Mouse (Mus musculus): ENCODE measurements around the gene Galnt6.

Galnt6 gene

GRCm38 (mm10) chr15:100754041-100754440, 24.9 kb upstream of the Galnt6 start:
- no peak for DNase-seq (ENCODE audit: low spot score)

- no peak for DNase-seq (ENCODE audit: low spot score)
Observed at GRCm38 (mm10) chr15:100753045-100753444, 23.9 kb upstream of the Galnt6 start.

DNA sequence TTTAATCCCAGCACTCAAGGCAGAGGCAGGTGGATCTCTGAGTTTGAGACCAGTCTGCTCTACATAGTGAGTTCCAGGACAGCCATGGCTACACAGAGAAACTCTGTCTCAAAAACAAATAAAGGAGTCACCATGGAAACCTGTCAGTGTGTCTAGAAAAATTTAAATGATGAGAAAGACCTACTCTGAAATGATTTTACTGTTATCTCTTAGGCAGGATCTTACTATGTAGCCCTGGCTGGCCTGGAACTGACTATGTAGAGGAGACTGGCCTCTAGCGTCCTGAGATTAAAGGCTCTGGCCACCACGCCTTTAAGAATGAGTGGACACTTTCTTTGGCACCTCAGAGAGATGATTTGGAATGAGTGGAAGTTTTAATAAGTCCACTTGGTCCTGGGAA, 23.3 kb upstream of the Galnt6 start:
- DNase-seq (ENCODE audit: low spot score) = no peak

DNA sequence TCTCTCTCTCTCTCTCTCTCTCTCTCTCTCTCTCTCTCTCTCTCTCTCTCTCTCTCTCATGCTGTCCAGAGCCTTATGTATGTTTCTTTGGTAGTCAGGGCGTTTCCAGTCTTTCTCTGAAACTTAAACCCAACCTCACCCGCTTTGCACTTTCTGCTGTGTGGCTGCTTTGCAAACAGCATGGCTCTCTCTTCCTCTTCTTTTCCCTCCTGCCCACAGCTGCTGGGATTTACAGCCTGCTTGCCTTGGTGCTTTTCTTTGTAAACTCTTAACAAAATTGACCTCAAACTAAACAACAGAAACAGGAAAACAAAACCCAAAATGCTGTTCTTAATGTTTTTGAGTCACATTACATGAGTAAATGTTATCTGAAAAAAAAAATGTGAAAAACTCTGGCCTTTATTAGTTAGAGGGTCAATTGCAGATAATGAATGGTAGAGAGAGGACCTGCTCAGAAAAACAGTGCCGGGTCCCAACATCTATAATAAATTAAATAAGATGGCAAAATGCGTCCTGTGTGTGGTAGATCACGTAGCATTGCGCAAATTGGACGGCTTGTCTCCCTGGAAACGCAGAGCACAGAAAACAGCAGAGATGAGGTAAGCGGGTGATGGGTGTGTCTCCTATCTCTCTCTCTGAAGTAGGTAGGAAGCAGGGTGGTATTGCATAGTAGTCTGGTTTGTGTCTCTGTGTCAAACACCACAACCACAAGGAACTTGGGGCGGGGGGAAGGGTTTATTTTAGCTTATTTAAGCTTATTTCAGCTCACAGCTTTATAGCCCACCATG, 20.8 kb upstream of the Galnt6 start:
- no peak for DNase-seq (ENCODE audit: low spot score)

DNA sequence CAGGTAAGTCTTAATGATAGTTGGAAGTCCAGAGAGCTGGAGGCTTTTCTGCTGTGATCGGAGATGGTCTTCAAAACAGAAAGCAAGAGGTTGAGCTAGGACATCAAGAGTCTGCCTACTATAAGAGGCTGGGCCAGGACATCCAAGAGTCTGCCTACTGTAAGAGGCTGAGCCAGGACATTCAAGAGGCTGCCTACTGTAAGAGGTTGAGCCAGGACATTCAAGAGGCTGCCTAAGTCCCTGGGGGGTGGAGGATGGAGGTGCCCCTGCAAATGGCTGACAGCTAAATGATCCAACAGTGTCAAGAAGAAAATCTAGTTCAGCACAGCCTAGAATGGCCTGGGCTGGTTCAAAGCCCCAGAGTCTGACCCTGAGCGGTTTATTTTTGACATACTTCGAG, 19.4 kb upstream of the Galnt6 start:
- DNase-seq (ENCODE audit: low spot score) = no peak

DNA sequence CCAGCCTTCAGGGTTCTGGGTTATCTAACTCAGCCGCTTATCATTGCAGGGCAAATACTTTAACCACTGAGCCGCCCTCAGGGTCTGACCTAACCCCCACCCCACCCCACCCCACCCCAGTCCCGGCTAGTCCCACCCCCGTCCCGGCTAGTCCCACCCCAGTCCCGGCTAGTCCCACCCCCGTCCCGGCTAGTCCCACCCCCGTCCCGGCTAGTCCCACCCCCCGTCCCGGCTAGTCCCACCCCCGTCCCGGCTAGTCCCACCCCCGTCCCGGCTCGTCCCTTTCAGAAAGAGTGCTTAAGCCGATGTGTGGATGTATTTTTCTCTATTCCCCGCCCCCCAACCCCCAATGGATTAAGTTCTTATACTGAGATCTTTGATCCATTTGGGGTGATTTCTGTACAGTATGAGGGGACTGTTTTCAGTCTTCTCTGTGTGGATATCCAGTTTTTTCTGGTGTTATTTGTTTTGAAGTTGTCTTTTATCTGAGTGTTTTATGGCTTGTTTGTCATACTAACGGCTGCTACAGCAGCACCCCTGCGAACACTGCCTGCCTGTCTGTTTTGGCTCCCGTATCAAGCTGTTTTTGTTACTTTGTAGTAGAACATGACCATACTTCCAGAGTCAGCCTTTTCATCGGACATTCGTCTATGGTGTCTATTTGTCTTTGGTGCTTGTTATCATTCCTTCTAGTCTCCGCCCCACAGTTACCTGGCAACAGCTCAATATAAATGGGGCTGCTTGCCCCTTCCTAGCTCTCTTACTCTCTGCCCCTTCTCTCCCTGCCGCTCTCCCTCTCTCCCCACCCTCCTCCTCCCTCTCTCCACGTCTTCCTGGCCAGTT, 18.2 kb upstream of the Galnt6 start:
- DNase-seq (ENCODE audit: low spot score) = no peak

GRCm38 (mm10) chr15:100746478-100747120, 17.4 kb upstream of the Galnt6 start:
- DNase-seq (ENCODE audit: low spot score) = no peak

DNA sequence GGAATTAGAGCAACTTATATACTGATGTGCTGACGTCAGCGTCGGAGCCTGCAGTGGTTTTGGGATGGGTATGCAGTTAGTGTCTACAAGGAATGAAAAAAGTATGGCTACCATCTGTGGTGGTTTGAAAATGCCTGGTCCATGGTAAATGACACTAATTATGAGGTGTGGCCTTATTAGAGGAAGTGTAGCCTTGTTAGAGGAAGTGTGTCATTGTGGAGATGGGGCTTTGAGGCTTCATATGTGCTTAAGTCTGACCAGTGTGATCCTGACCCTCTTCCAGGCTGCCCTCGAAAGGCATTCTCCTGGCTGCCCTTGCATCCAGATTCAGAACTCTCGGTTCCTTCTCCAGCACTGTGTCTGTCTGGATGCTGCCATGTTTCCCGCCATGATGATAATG, 14.1 kb upstream of the Galnt6 start:
- DNase-seq (ENCODE audit: low spot score) = no peak

- DNase-seq (ENCODE audit: low spot score) = no peak
Observed at GRCm38 (mm10) chr15:100739442-100739841, 10.3 kb upstream of the Galnt6 start.

DNA sequence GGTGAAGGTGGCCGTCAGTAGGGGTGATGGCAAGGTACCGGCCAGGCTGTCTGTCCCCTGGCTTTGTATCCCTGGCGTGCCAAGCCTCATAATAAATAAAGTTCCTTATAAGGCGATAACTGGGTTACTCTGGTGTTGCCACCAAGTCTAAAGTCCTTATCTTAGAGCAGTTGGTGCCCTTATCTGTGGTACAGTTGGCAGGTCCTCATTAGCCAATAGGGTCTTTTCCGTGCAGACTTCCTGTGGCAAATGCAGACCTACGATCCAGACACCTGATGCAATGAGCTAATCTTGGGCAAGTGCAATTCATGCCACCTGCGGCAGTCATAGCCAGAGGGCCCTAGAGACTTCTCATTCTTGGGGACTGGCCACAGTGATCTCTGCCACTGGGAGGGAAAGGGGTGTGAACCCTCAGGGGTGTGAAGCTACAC, 9.2 kb upstream of the Galnt6 start:
- no peak for DNase-seq (ENCODE audit: low spot score)

DNA sequence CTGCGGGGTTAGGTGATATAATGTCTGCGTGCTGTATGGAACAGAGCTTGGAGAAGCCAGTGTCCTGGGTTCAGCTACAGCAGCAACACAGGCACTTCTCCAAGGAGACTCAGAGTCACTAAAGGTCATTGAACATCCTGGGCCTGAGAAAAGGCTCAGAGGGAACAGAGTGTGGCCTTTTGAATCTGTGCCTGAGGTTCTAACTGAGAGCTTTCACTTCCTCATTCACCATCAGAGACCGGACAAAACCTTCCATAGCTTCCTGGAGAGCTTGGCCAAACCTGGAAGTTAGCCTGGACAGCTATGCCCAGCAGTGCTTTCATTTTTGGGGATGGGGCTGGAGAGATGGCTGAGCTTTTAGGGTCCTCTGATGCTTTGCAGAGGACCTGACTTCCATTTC, 8.5 kb upstream of the Galnt6 start:
- no peak for DNase-seq (ENCODE audit: low spot score)

DNA sequence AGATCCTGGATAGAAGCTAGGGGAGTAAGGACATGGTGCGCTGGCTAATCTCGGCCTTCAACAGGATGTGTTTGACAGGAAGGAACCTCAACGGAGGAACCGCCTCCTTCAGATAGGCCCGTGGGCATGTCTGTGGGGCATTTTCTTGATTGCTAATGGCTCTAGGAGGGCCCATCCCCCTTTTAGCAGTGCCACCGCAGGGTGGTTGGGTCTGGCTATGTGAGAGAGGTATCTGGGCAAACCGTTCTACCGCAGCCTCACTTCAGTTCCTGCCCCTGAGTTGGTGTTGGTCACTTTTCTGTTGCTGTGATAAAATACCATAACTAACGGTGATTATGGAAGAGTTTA, 6.8 kb upstream of the Galnt6 start:
- DNase-seq (ENCODE audit: low spot score) = no peak

- no peak for DNase-seq (ENCODE audit: low spot score)
Observed at GRCm38 (mm10) chr15:100735095-100735952, 6.1 kb upstream of the Galnt6 start.

DNA sequence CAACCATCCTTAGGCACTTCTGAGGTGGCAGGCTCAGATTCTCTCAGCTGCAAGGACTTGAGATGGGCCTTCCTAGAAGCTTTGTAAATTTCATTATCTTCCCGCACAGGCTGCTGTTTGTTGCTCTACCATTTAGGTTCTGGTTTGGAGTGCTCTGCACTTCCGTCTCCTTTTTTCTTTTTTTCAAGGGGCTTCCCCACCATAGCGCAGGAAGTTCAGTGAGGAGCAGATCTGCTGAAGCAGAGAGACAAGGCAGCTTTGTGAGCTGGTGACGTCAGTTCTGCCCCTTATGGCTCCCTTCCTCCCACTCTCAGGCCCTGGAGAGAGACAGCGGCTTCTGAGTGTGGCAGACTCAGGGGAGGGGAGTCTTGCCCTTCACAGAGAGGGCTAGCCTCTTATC, 3.4 kb upstream of the Galnt6 start:
- DNase-seq (ENCODE audit: low spot score) = no peak

- no peak for DNase-seq (ENCODE audit: low spot score)
Observed at GRCm38 (mm10) chr15:100731081-100731480, 1.9 kb upstream of the Galnt6 start.

GRCm38 (mm10) chr15:100728586-100728985, 590 bp downstream of the Galnt6 start:
- no peak for DNase-seq (ENCODE audit: low spot score)

DNA sequence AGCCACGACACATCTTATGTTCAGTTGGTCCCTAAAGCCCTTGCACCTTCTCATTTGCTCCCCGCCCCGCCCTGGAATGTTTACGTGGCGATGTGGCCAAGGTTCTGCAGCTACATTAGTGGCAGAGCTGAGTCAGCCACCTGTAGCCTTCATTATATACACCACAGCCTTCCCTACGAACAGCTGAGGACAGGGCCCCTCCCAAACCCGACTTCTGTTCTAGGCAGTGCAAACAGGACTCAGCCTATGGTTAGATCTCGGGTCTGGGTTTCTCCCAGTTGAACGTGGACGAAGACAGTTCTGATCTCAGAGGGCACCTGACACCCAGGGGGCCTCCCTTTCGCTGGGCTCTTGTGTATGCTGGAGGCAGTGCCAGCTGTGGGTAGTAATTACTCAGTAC, 1.3 kb downstream of the Galnt6 start:
- DNase-seq (ENCODE audit: low spot score) = no peak

DNA sequence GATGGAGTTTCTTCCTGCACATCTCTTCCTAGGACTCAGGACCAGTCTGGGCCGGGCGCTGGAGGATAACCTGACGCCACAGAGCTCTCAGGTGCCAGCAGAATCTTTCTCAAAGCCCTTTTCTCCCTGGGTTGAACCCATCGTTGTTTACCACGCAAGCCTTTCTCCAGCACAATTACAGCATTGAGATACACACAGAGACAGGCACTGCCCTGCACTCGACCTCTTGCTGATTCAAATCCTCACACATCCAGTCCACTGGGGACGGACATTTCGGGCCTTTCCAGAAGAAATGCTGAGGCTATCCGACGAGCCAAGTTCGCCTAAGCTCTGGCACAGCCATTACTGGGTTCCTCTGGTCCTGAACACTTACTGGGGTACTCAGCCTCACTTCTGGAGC, 2.5 kb downstream of the Galnt6 start:
- no peak for DNase-seq (ENCODE audit: low spot score)

DNA sequence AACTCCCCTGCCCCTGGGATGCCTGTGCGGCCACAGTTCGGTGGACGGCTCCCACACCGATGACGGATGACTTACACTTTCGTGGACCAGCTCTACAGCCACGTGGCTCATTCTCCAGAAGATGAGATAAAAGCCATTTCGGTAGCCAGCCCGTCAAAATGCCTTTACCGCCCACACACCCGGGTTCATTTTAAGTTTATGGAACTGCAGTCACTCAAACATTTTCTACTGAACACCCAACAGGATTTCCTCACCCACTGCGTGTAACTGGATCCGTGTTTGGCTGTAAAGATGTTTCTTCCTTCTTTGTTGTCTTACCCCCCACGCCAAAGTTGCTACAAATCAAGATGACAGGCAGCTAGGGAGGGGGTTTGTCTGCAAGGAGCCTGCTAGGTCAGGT, 5.7 kb downstream of the Galnt6 start:
- no peak for DNase-seq (ENCODE audit: low spot score)

DNA sequence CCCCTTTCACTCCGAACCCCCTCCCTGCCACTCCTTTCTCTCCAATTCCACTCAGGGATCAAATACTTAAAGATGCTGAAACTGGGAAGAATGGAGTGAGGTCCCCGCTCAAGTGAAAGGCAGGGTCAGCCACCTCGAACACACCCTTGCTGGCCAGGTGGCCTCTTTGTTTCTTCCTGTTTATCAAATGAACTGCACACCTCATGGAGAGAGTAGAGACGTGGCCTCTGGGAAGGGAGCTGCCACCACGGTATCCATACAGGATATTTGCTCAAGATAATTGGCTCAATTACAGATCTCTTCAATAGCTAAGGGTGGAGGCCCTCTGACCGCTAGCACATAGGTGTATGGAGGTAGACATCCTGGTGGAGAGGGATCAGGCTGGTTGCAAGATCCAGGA, 6.6 kb downstream of the Galnt6 start:
- no peak for DNase-seq (ENCODE audit: low spot score)

- no peak for DNase-seq (ENCODE audit: low spot score)
Observed at GRCm38 (mm10) chr15:100722026-100722425, 7.2 kb downstream of the Galnt6 start.

DNA sequence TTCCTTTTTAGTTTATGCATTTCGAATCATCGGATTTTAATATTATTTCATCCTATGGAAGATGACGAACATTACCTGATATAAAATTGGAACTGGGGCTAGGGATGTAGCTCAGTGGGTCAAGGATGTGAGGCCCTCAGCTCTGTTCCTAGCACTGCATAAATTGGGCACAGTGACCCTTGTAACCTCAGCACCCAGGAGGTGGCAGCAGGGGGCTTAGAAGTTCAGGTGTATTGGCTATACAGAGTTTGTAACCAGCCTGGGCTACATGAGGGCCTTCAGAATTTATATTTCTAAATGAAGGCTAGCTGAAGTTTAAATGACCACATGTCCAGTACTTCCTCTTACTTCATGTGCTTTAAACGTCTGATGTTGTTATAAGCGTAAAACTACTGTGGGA, 7.7 kb downstream of the Galnt6 start:
- no peak for DNase-seq (ENCODE audit: low spot score)
